Mouse (Mus musculus) frontal cortex, postnatal 14 days (tissue): Measurements from ENCODE around the gene Hyal4.
A peak's percentile ranks its signal among the peaks of the same experiment; 100 is the strongest.

ENCODE experiments used
- DNase-seq, 2 experiments: peaks; one replicate each; pipeline ENCODE4 v3.0.0; 2022; ENCODE audit warnings: low spot score in 2 of 2

Gene Hyal4

DNA sequence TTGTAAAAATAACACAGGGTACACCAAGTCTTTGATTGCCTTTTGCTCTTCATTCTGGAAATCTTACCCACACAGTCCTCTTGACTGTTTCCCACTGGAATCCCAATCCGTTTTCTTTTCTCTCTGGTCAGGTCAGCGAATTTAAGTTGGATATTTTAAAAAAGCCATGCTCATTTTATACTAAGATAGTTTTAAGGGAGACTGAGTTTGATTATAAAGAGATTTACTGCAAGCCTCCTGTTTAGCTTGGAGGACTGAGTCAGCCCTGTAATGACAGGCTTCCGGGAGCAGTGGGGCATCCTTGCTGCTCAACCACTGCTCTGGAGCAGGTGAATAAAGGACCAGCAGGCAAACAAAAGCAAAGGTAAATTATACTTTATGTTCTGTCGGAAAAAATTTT is at the start of gene Hyal4:
Hyal4 (plus strand) TSS at position 301 of the 400 bp plus-strand sequence.
- no peak for DNase-seq

DNA sequence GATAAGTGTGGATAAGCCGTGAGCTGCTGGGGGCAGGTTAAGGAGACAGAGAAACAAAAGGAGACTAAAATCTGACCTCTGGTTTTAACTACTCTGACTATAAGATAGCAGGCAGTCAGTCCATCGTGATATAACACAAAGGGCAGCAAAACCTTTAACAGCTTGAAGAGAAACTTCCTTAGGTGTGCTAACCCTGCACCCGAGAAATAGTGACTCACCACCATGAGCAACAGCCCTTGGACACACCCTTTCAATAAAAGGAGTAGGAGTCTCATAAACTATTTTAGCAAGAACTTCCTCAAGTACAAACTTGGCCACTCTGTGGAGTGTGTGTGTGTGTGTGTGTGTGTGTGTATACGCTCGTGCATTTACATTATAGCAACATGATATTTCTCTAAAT is 41.0 kb upstream of the Hyal4 start:
- DNase-seq = no peak

- no peak for DNase-seq
Observed at GRCm38 (mm10) chr6:24707499-24707898, 40.6 kb upstream of the Hyal4 start.

DNA sequence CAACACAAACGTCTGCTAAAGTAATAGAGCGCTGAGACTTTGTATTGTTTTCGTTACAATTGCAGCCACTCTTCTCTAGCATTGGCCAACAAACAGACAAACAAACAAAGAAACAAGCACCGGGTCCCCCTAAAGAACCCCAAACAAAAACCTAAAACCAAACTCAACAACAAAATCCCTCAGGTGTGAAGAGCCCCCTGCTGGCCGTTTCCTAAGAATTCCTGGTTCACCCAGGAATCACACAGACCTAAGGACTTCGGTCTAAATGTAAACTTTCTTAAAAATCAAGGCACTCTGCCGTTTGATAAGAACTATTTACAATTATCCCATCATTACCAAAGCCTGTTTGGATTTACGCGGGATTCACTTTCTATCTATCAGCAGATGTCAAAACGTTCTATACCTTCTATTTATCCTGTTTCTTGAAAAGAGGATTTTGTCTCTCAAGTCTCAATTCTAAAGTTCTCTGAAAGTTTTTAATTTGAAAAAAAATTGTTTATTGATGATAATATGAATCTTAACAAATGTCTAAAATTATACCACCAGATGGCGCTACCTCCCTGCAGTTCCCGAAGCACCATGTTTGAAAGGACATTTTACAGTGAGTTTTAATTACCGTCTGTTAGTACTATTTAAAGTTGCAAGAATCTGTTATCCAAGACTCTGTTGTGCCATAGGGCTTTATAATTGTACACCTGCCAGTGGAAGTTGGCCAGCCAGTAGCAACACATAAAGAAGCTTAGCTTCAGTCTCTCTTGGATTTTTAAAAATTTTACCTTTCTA is 26.6 kb upstream of the Hyal4 start:
- DNase-seq = peak in 1 of 2 experiments; percentile 17

DNA sequence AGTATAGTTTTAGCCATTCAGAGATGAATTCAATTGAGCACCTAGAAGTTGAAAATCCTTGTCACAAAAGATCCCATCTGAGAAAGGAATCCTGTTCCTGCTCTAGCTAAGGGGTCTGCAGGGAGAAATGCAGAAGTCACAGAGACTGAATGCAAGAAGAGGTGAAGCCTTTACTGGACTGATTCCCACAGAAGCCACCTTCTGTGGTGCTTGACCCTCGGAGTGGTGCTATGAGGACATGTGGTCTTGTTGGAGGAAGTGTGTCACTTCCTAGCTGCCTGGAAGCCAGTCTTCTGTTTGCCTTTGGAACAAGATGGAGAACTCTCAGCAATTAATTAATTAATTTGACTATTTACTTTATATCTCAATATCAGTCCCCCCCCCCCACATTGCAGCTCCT is 20.0 kb upstream of the Hyal4 start:
- DNase-seq = no peak

DNA sequence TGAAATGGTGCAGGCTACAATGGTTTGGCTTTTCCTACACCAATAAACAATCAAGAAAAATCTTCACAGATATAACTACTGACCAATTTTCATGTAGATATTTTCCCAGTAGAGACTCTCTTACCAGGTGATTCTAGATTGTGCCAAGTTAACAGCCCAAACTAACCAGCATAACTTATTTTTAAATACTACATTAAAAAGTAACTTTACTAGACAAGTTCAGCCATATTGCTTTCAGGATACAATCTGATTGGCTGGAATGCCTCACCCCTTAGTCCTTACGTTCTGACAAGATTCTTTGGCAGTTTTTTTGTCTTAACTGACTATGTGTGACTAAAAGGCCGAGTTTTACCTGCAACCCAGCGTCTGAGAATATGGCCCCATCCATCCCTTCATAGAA is 15.2 kb upstream of the Hyal4 start, which contains the start of gene Hyal6:
Hyal6 (plus strand) TSS at position 301 of the 400 bp plus-strand sequence.
- DNase-seq = no peak

DNA sequence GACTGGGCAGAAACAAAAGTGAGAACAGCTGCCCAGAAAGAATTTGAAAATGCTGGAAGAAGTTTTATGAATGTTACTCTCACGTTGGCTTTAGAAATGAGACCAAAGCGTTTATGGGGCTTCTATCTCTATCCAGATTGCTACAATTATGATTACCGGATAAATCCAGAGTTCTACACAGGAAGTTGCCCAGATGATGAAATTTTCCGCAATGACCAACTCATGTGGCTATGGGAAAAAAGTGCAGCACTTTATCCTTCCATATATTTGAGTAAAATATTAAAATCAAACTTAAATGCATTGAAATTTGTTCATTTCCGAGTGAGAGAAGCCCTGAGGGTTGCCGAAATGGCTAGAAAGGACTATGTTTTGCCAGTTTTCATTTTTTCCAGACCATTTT is 13.6 kb upstream of the Hyal4 start:
- DNase-seq = no peak

DNA sequence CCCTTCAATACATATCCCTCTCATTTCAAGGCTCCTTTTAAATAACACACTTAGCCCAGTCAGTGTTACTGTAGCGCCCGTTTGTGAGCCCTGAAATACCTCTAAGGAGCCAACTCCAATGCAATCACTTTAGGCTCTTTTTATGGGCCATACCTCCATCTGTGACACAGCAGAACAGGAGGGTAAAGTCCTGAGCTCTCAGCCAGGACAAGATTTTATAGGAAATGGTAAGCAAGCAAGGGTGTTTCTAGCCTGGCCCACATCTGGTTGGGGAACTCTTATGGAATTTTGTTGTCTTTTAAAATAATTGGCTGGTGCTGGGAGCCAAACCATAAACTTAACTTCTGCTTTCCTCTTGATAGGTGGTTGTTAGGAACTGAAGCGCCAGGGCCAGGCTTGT is 11.2 kb downstream of the Hyal4 start:
- no peak for DNase-seq

GRCm38 (mm10) chr6:24766261-24766660 is 18.1 kb downstream of the Hyal4 start:
- no peak for DNase-seq

DNA sequence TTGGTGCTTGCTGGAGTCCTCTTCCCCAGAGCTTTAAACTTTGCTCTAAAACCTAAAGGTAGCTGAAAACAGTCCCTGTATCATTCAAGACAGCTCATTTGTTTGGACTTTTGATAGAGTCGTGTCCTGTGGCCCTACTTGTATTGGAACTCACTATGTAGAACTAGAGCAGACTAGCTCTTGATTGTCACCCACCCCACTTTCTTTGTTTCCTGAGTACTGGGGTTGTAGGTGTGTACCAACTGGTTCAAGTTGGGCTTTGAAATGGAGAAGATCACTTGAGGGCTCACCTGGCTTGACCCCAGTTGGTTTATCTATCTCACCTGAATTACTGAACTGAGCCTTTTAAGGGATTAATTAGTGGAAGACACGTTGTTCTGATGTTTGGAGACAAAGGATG is 31.1 kb downstream of the Hyal4 start:
- DNase-seq = no peak

GRCm38 (mm10) chr6:24790888-24791287 is 42.8 kb downstream of the Hyal4 start, which contains the start of gene Spam1:
TSS of gene Spam1 (plus strand) at chr6:24791188.
- DNase-seq = no peak
